Mouse (Mus musculus): ENCODE data around the gene Cox10. TPM values are rescaled to one million over a fixed set of nuclear protein-coding genes. Genes with fewer than 3 reads are reported as not detected.

The Cox10 gene
- polyA plus RNA-seq, 1 experiment from 2014 or later = 27.7 TPM

- no peaks in the 10 kb centered on the region for H3K36me3 ChIP-seq
- H3K4me1 ChIP-seq (replicated peaks) = peaks cover 57% of the 10 kb centered on the region
- WGBS = under 1% methylated on average over 31 of the region's 31 CpGs
- peak overlapping the region; percentile 83 for H3K4me3 ChIP-seq
- H3K27me3 ChIP-seq (ENCODE audit: insufficient read depth, poor library complexity, severe bottlenecking) = peaks cover 75% of the 10 kb centered on the region
- H3K9me3 ChIP-seq = no peaks in the 10 kb centered on the region
- peak; percentile 88 for DNase-seq (ENCODE audit: low spot score)
- peak overlapping the region; percentile 76 for H3K27ac ChIP-seq
These were observed 154.1 kb downstream of the Cox10 start for GRCm38 (mm10) chr11:63925161-63925582.

- H3K27ac ChIP-seq = peak overlapping the region; percentile 30; the same call in 1 of the 2 replicates
- H3K36me3 ChIP-seq = no peaks in the 10 kb centered on the region
- H3K4me1 ChIP-seq (replicated peaks) = peaks cover 65% of the 10 kb centered on the region
- DNase-seq (ENCODE audit: low spot score) = peak; percentile 64
- H3K9me3 ChIP-seq = no peaks in the 10 kb centered on the region
- peak overlapping the region; percentile 83 for H3K4me3 ChIP-seq
- whole genome bisulfite sequencing = 2% methylated on average over 26 of the region's 26 CpGs
- peaks cover 78% of the 10 kb centered on the region for H3K27me3 ChIP-seq (ENCODE audit: insufficient read depth, poor library complexity, severe bottlenecking)
These were observed 154.9 kb downstream of the Cox10 start for GRCm38 (mm10) chr11:63924286-63924930.

DNA sequence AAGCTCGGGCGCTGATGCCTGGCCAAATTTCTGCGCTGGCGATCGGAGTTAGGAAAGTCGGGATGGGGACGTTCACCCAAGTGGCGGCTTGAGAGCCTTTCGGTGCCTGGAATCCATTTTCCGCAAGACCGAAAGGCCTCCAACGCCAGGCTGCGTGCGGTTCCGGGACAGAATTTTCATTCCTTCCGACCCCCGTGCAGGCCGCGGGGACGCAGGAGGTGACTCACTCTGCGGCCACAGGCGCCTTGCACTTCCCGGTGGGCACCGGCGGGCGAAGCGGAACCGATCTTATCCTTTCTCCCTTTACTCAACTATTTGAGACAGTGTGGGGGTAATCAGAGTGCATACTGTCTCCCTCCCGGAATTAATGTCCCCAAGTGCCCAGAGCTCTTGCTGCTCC lies 155.9 kb downstream of the Cox10 start:
- no peaks in the 10 kb centered on the region for H3K36me3 ChIP-seq
- H3K9me3 ChIP-seq = no peaks in the 10 kb centered on the region
- peaks cover 87% of the 10 kb centered on the region for H3K27me3 ChIP-seq (ENCODE audit: insufficient read depth, poor library complexity, severe bottlenecking)
- H3K27ac ChIP-seq = peak overlapping the region; percentile 57; the same call in 1 of the 2 replicates
- under 1% methylated on average over 29 of the region's 29 CpGs for WGBS
- peak overlapping the region; percentile 83 for H3K4me3 ChIP-seq
- H3K4me1 ChIP-seq (replicated peaks) = peaks cover 75% of the 10 kb centered on the region
- DNase-seq (ENCODE audit: low spot score) = peak; percentile 62

DNA sequence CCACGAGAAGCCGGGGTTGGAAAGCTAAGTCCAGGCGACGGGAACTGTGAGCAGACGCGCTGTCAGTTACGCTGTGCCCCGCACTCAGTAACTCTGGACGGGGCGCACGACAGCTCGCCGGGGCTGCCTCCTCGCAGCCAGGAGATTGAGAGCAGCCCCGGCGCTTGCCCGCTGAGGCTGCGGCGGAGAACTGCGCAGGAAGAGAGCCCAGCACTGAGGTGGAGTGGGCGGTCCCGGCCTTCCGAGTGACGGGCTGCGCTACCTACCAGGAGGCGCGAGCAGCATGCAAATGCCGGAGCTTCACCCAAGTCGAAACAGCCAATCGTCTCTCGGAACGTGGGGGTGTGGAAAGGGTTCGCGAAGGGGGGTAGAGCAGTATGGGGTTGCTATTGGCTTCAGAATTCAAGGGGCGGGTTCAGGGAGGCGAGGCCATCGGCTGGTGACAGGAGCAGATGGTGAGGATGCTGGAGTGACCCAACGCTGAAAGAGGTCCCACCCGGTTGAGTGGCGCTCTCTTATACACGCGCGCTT lies 157.1 kb downstream of the Cox10 start, which contains the start of gene Hs3st3b1:
Hs3st3b1 (minus strand) TSS at position 200 of the 531 bp plus-strand sequence.
- Histone ChIP-seq H3K27ac (peak within 1 kb of the TSS; percentile 91), H3K27me3 (ENCODE audit: insufficient read depth, poor library complexity, severe bottlenecking) (peaks cover 95% of the 10 kb centered on the region), H3K9me3 (no peaks in the 10 kb centered on the region), H3K4me1 (replicated peaks) (peaks cover 87% of the 10 kb centered on the region), H3K4me3 (peak within 1 kb of the TSS; percentile 83), H3K36me3 (no peaks in the 10 kb centered on the region)
- peak; percentile 97 for DNase-seq (ENCODE audit: low spot score)
- WGBS = under 1% methylated on average over 43 of the region's 43 CpGs

DNA sequence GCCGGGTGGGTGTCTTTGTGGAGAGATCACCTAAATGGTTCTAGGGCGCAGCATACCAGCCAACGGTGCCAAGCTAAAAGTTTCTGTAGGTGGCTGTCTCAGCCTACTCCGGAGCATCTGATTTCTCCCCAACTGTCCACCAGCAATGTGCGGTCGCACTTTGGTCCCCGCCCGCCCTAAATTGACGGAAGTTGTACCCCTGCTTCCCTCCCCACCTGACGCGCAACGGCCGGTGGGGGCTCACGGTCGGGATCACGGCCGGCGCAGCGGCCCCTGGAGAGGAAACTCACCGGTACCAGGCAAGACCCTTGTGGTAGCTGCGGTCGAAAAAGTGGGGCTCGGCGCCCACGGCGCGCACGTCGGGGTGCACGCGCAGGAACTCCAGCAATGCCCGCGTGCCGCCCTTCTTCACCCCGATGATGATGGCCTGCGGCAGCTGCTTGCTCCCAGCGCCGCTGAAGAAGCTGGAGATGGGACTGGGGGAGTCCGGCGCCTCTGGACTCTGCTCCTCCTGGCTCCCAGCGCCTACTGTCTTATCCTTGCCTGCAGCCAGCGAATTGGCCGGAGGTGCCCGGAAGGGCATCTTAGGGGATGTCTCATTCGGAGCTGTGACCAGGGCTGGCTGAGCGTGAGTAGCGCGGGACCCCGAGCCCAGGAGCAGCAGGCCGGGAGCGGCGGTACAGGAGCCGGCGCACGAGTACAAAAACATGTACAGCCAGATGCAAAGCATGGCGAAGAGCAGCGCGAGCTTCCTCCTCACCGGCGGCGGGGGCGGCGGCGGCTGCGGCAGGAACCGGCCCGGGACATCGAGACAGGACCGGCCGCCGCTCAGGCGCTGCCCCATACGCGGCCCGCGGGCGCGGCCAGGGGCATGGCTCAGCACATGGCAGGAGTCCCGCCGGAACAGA lies 158.0 kb downstream of the Cox10 start:
- Histone ChIP-seq H3K27me3 (ENCODE audit: insufficient read depth, poor library complexity, severe bottlenecking) (peaks cover 94% of the 10 kb centered on the region), H3K4me1 (replicated peaks) (peaks cover 90% of the 10 kb centered on the region), H3K9me3 (no peaks in the 10 kb centered on the region), H3K27ac (peak overlapping the region; percentile 91), H3K4me3 (peak overlapping the region; percentile 83), H3K36me3 (no peaks in the 10 kb centered on the region)
- DNase-seq (ENCODE audit: low spot score) = peak; percentile 62
- under 1% methylated on average over 80 of the region's 80 CpGs for WGBS

DNA sequence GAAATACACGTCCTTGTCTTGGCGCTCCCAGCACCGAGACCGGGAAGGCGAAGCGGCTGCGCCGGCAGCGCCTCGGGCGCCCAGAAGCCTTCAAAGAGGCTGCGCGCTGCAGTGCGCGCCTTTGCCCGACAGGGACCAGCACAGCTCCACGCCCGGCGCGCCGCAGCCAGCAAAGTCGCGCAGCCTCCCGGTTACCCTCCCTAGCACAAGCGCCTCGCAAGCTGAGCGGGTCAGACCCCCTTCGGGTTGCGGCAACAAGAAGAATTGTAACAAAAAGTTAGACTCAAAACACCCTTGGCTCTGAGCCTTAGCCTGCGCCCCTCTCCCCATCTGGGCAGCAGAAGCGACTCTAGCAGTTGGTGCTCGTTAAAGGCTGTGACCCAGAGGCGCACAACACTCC lies 158.7 kb downstream of the Cox10 start:
- peaks cover 94% of the 10 kb centered on the region for H3K27me3 ChIP-seq (ENCODE audit: insufficient read depth, poor library complexity, severe bottlenecking)
- H3K36me3 ChIP-seq = no peaks in the 10 kb centered on the region
- H3K4me1 ChIP-seq (replicated peaks) = peaks cover 91% of the 10 kb centered on the region
- peak overlapping the region; percentile 91 for H3K27ac ChIP-seq
- WGBS = under 1% methylated on average over 33 of the region's 33 CpGs
- H3K9me3 ChIP-seq = no peaks in the 10 kb centered on the region
- H3K4me3 ChIP-seq = peak overlapping the region; percentile 83
- peak; percentile 88 for DNase-seq (ENCODE audit: low spot score)

DNA sequence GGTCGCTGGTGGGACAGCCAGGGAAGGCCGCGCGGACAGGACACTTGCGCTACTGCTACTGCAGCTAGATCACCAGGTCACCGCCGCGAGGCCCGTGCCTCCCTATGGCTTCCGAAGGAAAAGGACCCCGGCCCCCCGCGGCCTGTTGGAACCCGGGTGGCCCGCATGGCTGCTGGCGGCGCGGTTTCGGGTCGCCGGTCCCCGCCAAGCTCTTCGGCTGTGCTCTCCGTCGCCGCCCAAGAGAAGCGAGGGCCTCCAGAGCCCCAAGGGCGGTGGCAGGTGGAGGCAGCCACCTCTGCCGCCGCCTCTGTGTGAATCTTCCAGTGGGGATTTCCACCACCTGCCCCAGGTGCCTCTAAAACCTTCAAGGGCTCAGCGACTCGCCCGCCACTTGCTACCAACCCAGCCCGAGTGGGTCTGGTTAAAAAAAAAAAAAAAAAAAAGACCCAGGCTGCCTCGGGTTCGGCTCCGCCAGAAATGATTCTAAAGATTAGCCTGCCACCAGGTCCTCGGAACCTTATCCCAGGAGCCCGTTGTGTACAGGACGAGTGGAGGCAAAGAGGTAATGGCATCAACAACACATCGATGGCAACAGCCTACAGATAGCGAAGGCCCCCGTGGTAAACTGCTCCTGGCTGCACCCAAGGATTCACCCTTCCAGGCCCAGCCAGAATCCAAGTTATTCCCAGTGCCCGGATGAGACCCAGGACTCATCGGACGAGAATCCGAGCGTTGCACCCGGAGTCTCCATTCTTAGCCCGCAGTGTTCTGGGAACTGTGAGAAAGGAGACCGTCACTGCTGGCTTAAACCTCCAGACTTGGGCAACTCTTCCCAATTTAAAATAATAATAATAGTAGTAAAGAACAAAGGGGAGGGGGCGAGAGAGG lies 159.8 kb downstream of the Cox10 start:
- peak; percentile 50 for DNase-seq (ENCODE audit: low spot score)
- Histone ChIP-seq H3K27me3 (ENCODE audit: insufficient read depth, poor library complexity, severe bottlenecking) (peaks cover 91% of the 10 kb centered on the region), H3K4me3 (peak overlapping the region; percentile 83), H3K36me3 (no peaks in the 10 kb centered on the region), H3K9me3 (no peaks in the 10 kb centered on the region), H3K4me1 (replicated peaks) (peaks cover 91% of the 10 kb centered on the region), H3K27ac (peak overlapping the region; percentile 91)
- 1% methylated on average over 52 of the region's 52 CpGs for WGBS

DNA sequence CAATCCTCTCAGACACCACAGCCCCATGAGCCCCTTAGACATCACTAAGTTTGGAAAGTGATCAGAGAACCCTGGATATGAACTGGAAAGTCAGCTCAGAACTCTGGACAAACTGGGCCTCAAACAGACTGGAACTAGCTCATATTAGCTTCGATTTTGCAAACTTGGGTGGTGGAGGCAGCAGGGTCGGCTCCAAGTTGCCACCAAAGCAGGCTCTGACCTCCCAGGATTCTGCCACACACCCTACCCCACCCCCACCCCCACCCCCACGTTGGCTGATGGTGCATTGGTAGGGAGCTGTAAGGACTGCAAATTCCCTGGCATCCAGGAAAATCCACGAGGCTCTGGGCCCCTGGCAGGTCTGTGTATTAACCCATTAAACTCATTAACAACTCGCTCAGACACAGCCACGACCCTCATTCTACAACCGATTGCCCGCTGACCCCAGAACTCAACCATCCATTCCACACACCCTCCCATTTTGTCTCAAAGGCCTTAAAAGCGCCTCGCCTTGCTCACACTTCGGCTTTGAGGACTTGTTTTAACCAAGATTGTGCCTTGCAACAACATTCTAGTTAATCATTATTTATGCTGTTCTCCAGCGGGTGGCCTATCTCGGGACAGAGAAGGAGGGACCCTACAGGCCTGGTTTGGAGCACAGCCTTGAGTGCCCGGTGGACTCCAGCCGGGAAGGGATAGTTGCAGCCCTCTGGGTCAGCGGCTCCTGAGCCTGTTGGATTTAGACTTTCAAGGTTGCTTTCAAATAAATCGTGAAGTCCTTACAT lies 160.8 kb downstream of the Cox10 start:
- Histone ChIP-seq H3K36me3 (no peaks in the 10 kb centered on the region), H3K9me3 (no peaks in the 10 kb centered on the region), H3K27me3 (ENCODE audit: insufficient read depth, poor library complexity, severe bottlenecking) (peaks cover 85% of the 10 kb centered on the region), H3K4me1 (replicated peaks) (peaks cover 91% of the 10 kb centered on the region), H3K4me3 (peak overlapping the region; percentile 83), H3K27ac (peak overlapping the region; percentile 91)
- WGBS = 6% methylated on average over 17 of the region's 17 CpGs
- DNase-seq (ENCODE audit: low spot score) = peak; percentile 46

- H3K27me3 ChIP-seq (ENCODE audit: insufficient read depth, poor library complexity, severe bottlenecking) = peaks cover 83% of the 10 kb centered on the region
- peak overlapping the region; percentile 83 for H3K4me3 ChIP-seq
- no peak for DNase-seq (ENCODE audit: low spot score)
- 21% methylated on average over 6 of the region's 6 CpGs for WGBS
- H3K27ac ChIP-seq = no peak overlapping the region; the same call in 1 of the 2 replicates
- no peaks in the 10 kb centered on the region for H3K9me3 ChIP-seq
- peaks cover 89% of the 10 kb centered on the region for H3K4me1 ChIP-seq (replicated peaks)
- no peaks in the 10 kb centered on the region for H3K36me3 ChIP-seq
These were observed 161.7 kb downstream of the Cox10 start for GRCm38 (mm10) chr11:63917561-63917960.

GRCm38 (mm10) chr11:63914388-63914787 lies 164.9 kb downstream of the Cox10 start:
- H3K27ac ChIP-seq = peak overlapping the region; percentile 40
- peaks cover 81% of the 10 kb centered on the region for H3K27me3 ChIP-seq (ENCODE audit: insufficient read depth, poor library complexity, severe bottlenecking)
- no peaks in the 10 kb centered on the region for H3K9me3 ChIP-seq
- no peaks in the 10 kb centered on the region for H3K36me3 ChIP-seq
- WGBS = 3% methylated on average over 20 of the region's 20 CpGs
- H3K4me3 ChIP-seq = peak overlapping the region; percentile 51
- DNase-seq (ENCODE audit: low spot score) = peak; percentile 78
- H3K4me1 ChIP-seq (replicated peaks) = peaks cover 81% of the 10 kb centered on the region

- peak overlapping the region; percentile 40 for H3K27ac ChIP-seq
- WGBS = 35% methylated on average over 4 of the region's 4 CpGs
- H3K9me3 ChIP-seq = no peaks in the 10 kb centered on the region
- peaks cover 77% of the 10 kb centered on the region for H3K27me3 ChIP-seq (ENCODE audit: insufficient read depth, poor library complexity, severe bottlenecking)
- H3K36me3 ChIP-seq = no peaks in the 10 kb centered on the region
- H3K4me3 ChIP-seq = peak overlapping the region; percentile 51
- no peak for DNase-seq (ENCODE audit: low spot score)
- peaks cover 77% of the 10 kb centered on the region for H3K4me1 ChIP-seq (replicated peaks)
These were observed 165.3 kb downstream of the Cox10 start for GRCm38 (mm10) chr11:63913936-63914335.

Data from hindbrain, embryonic 10.5 days (tissue).